In the genomic region with DNA sequence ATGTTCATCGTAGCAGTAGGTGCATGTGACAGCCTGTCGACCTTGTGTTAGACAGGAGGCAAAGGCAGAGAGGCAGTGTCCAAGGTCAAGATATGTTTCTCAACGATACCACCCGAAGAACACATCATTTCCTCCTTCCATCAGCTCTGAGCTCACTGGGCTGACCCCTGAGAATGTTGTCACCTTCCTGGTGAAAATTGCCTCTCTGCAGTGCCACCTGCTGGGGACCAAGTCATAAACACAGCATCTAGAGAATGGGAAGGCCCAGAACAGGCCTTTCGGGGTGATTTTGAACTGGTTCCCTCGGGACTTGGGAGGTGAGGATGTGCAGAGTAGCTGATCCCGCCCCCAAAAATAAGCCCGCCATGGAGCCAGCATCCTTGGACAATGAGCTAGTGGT, we compare ENCODE assay signal across 11 mouse cellular contexts. TPM values are rescaled to one million over a fixed set of nuclear protein-coding genes. Genes with fewer than 3 reads are reported as not detected.
DNase-seq lines count a peak whose midpoint lies in the region; ATAC-seq and TF ChIP-seq lines count a peak whose summit lies in the region.
"Had no signal": no experiment of that assay in that cellular context is flagged by ENCODE, and none has a peak within 500 bp of the region (broad histone marks: within the 10 kb centered on the region; RNA-seq: fewer than 3 reads in every experiment).

No protein-coding gene starts in this region.

- H3K36me3 ChIP-seq in hindbrain, postnatal 0 days (ENCODE audit: insufficient read depth, low read length) = no peaks in the 10 kb centered on the region
- H3K36me3 ChIP-seq in hindbrain, embryonic 16.5 days (ENCODE audit: control insufficient read depth, insufficient read depth, low read length) = no peaks in the 10 kb centered on the region
- no peaks in the 10 kb centered on the region for H3K36me3 ChIP-seq in embryonic facial prominence, embryonic 10.5 days (replicated peaks)
- no peaks in the 10 kb centered on the region for H3K36me3 ChIP-seq in intestine, embryonic 15.5 days
- H3K36me3 ChIP-seq: neural tube, embryonic 13.5 days had no signal

- H3K9ac ChIP-seq in hindbrain, postnatal 0 days (replicated peaks; ENCODE audit: low read length) = no peak overlapping the region
- H3K9ac ChIP-seq in hindbrain, embryonic 16.5 days (ENCODE audit: low read depth, low read length) = no peak overlapping the region
- H3K9ac ChIP-seq in intestine, embryonic 15.5 days = no peak overlapping the region
- H3K9ac ChIP-seq: neural tube, embryonic 13.5 days had no signal

- in situ Hi-C loops in Patski (cut with MboI; ENCODE audit: low pct_unique_long_range_greater_than_20kb) = no loop called here

- CTCF ChIA-PET in Patski (lab: Charles Lee) = interaction anchor here (1.1 kb wide), 1 partner anchor 19 kb away, joined by 4 read pairs; no protein-coding TSS in a partner anchor

- WGBS in hindbrain, postnatal 0 days = 86% methylated on average over 8 of the region's 8 CpGs
- 92% methylated on average over 8 of the region's 8 CpGs for WGBS in hindbrain, embryonic 16.5 days
- WGBS in embryonic facial prominence, embryonic 10.5 days = 86% methylated on average over 8 of the region's 8 CpGs
- 78% methylated on average over 8 of the region's 8 CpGs for WGBS in intestine, embryonic 15.5 days

- H3K4me3 ChIP-seq in hindbrain, postnatal 0 days (ENCODE audit: low read length) = no peak overlapping the region
- H3K4me3 ChIP-seq in hindbrain, embryonic 16.5 days (ENCODE audit: low read length) = no peak overlapping the region
- H3K4me3 ChIP-seq in embryonic facial prominence, embryonic 10.5 days = no peak overlapping the region
- H3K4me3 ChIP-seq in intestine, embryonic 15.5 days (replicated peaks) = no peak overlapping the region
- H3K4me3 ChIP-seq: neural tube, embryonic 13.5 days had no signal

- H3K27ac ChIP-seq in hindbrain, postnatal 0 days = no peak overlapping the region
- H3K27ac ChIP-seq in hindbrain, embryonic 16.5 days (ENCODE audit: low read depth, low read length) = no peak overlapping the region
- H3K27ac ChIP-seq in embryonic facial prominence, embryonic 10.5 days (replicated peaks) = no peak overlapping the region
- H3K27ac ChIP-seq in intestine, embryonic 15.5 days = no peak overlapping the region
- H3K27ac ChIP-seq: neural tube, embryonic 13.5 days had no signal

- H3K4me2 ChIP-seq in hindbrain, postnatal 0 days (ENCODE audit: low read depth, low read length) = no peak overlapping the region
- H3K4me2 ChIP-seq in hindbrain, embryonic 16.5 days (ENCODE audit: low read length) = no peak overlapping the region
- H3K4me2 ChIP-seq in intestine, embryonic 15.5 days (replicated peaks) = no peak overlapping the region
- H3K4me2 ChIP-seq: neural tube, embryonic 13.5 days had no signal

- peak; percentile 50 for TF ChIP-seq CTCF in hindbrain, postnatal 0 days (IDR thresholded peaks at IDR 0.05; ENCODE audit: low read depth)
- peak; percentile 53 for TF ChIP-seq CTCF in Patski (IDR thresholded peaks at IDR 0.05)

- no peak for ATAC-seq in hindbrain, postnatal 0 days
- no peak for ATAC-seq in hindbrain, embryonic 16.5 days
- peak; percentile 32 for ATAC-seq in Patski
- ATAC-seq in intestine, embryonic 15.5 days = no peak

- no peaks in the 10 kb centered on the region for H3K9me3 ChIP-seq in hindbrain, postnatal 0 days (ENCODE audit: low read length)
- H3K9me3 ChIP-seq in hindbrain, embryonic 16.5 days (ENCODE audit: control insufficient read depth, low read length) = no peaks in the 10 kb centered on the region
- no peaks in the 10 kb centered on the region for H3K9me3 ChIP-seq in embryonic facial prominence, embryonic 10.5 days
- H3K9me3 ChIP-seq in intestine, embryonic 15.5 days = no peaks in the 10 kb centered on the region
- H3K9me3 ChIP-seq: neural tube, embryonic 13.5 days had no signal

- DNase-seq in hindbrain, postnatal 0 days (ENCODE audit: low spot score) = peak; percentile 20
- peak; percentile 12 for DNase-seq in lung, postnatal 14 days
- no peak for DNase-seq in lung, postnatal 36 days
- DNase-seq in Patski (ENCODE audit: low read depth, low spot score) = no peak
- peak; percentile 14 for DNase-seq in embryonic facial prominence, embryonic 10.5 days (ENCODE audit: low spot score)
- DNase-seq in ovary, adult 18-20 months (ENCODE audit: low spot score) = no peak
- DNase-seq: gastrocnemius, postnatal 25 days; thymus, postnatal 25 days had no signal

- H3K27me3 ChIP-seq in hindbrain, postnatal 0 days (ENCODE audit: insufficient read depth, low read length) = no peaks in the 10 kb centered on the region
- H3K27me3 ChIP-seq in hindbrain, embryonic 16.5 days (replicated peaks; ENCODE audit: control insufficient read depth, insufficient read depth, low read length) = no peaks in the 10 kb centered on the region
- no peaks in the 10 kb centered on the region for H3K27me3 ChIP-seq in Patski
- H3K27me3 ChIP-seq in embryonic facial prominence, embryonic 10.5 days (replicated peaks; ENCODE audit: low read depth, poor library complexity, severe bottlenecking) = no peaks in the 10 kb centered on the region
- H3K27me3 ChIP-seq in intestine, embryonic 15.5 days (replicated peaks) = no peaks in the 10 kb centered on the region
- H3K27me3 ChIP-seq: neural tube, embryonic 13.5 days had no signal

- H3K4me1 ChIP-seq in hindbrain, postnatal 0 days (ENCODE audit: insufficient read depth, low read length) = no peaks in the 10 kb centered on the region
- no peaks in the 10 kb centered on the region for H3K4me1 ChIP-seq in hindbrain, embryonic 16.5 days (ENCODE audit: control insufficient read depth, insufficient read depth, low read depth, low read length)
- H3K4me1 ChIP-seq in embryonic facial prominence, embryonic 10.5 days = no peaks in the 10 kb centered on the region
- no peaks in the 10 kb centered on the region for H3K4me1 ChIP-seq in intestine, embryonic 15.5 days (replicated peaks)
- H3K4me1 ChIP-seq: neural tube, embryonic 13.5 days had no signal

- POLR2A ChIA-PET in Patski (lab: Charles Lee) = no interaction called here

RNA-seq across cellular contexts. Expression of a gene that starts 48.4 kb away (rescaled TPM):
- total RNA-seq in hindbrain, postnatal 0 days (2014; rRNA removed) = 6.6 and 8.9 TPM in 2 replicates
- polyA plus RNA-seq in hindbrain, postnatal 0 days (2015; fragmentation: Nextera tagmentation; extraction: Ambion mirVana) = 2.9 and 3.3 TPM in 2 replicates
- 1.5 and 1.7 TPM in 2 replicates for polyA plus RNA-seq in hindbrain, embryonic 16.5 days (2015; fragmentation: Nextera tagmentation; extraction: Ambion mirVana)
- polyA plus RNA-seq in Patski (2021) = 0.31 TPM
- polyA plus RNA-seq in embryonic facial prominence, embryonic 10.5 days (2016; fragmentation: Nextera tagmentation; extraction: Ambion mirVana) = 1.3 and 1.8 TPM in 2 replicates
- 0.63 and 0.78 TPM in 2 replicates for polyA plus RNA-seq in intestine, embryonic 15.5 days (2015; fragmentation: Nextera tagmentation; extraction: Ambion mirVana)
- total RNA-seq: gastrocnemius, postnatal 25 days had no signal

RNA-seq across cellular contexts. Expression of a gene that starts 49.0 kb away (rescaled TPM):
- 41.2 and 45.0 TPM in 2 replicates for total RNA-seq in hindbrain, postnatal 0 days (2014; rRNA removed)
- polyA plus RNA-seq in hindbrain, postnatal 0 days (2015; fragmentation: Nextera tagmentation; extraction: Ambion mirVana) = 18.5 and 21.1 TPM in 2 replicates
- 29.1 and 29.6 TPM in 2 replicates for polyA plus RNA-seq in hindbrain, embryonic 16.5 days (2015; fragmentation: Nextera tagmentation; extraction: Ambion mirVana)
- polyA plus RNA-seq in Patski (2021) = 31.1 TPM
- 25.1 and 27.5 TPM in 2 replicates for polyA plus RNA-seq in embryonic facial prominence, embryonic 10.5 days (2016; fragmentation: Nextera tagmentation; extraction: Ambion mirVana)
- 18.1 and 19.2 TPM in 2 replicates for polyA plus RNA-seq in intestine, embryonic 15.5 days (2015; fragmentation: Nextera tagmentation; extraction: Ambion mirVana)

Comparison
In these comparisons a context has a peak if more than half of its experiments do, and no peak if none do; other contexts are left out.
1. DNase-seq: peak in hindbrain, postnatal 0 days (single experiment), lung, postnatal 14 days (single experiment) and embryonic facial prominence, embryonic 10.5 days (single experiment); none in lung, postnatal 36 days (single experiment), Patski (single experiment) and ovary, adult 18-20 months (single experiment).